Mouse (Mus musculus): Measurements from ENCODE around the gene Scgn.

The Scgn gene

DNA sequence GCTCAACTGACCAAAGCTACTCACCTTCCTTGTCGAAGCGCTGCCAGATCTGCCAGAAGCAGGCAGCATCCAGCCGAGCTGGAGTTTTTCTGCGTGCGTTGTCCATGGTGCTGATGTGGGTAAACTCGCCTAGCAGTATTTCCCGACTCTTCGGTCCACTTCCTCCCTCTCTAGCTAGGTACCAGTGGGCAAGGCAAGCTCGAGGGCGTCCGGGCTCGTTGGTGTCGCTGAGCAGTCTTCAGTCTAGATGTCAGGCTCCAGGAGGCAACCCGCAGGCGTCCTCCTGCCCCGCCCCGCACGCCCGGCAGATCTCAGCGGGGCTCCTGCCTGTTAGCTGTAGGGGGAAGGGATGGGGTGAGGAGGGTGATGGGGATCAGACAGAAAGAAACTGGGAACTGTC, at the start of gene Scgn:
TSS of gene Scgn (minus strand) at position 287 of the 400 bp plus-strand sequence.
- no peak for DNase-seq (ENCODE audit: low spot score in 2 of 2)

GRCm38 (mm10) chr13:24040221-24040620, 49.2 kb upstream of the Scgn start:
- DNase-seq (ENCODE audit: low spot score in 2 of 2), result no peak

DNA sequence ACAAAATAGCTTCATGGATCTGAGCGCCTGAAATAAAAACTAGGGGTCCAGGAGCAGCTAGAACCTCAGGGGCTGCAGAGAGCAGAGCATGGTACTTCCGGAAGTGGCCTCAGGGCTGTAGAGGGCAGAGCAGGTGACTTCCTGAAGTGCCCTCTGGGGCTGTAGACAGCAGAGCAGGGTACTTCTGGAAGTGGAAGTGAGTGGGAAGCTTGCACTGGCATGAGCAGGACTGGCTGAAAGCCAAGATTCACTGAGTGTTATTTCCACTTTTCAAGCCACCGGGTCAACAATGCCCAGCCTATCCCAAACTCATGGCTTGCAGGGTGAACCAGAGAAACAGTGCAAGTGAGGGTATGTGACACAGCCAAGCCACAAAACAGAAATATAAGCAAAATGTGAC, 46.5 kb upstream of the Scgn start:
- DNase-seq (ENCODE audit: low spot score in 2 of 2), result peak in 1 of 2 experiments; percentile 7

GRCm38 (mm10) chr13:24036150-24036549, 45.1 kb upstream of the Scgn start:
- DNase-seq (ENCODE audit: low spot score in 2 of 2), result no peak

DNA sequence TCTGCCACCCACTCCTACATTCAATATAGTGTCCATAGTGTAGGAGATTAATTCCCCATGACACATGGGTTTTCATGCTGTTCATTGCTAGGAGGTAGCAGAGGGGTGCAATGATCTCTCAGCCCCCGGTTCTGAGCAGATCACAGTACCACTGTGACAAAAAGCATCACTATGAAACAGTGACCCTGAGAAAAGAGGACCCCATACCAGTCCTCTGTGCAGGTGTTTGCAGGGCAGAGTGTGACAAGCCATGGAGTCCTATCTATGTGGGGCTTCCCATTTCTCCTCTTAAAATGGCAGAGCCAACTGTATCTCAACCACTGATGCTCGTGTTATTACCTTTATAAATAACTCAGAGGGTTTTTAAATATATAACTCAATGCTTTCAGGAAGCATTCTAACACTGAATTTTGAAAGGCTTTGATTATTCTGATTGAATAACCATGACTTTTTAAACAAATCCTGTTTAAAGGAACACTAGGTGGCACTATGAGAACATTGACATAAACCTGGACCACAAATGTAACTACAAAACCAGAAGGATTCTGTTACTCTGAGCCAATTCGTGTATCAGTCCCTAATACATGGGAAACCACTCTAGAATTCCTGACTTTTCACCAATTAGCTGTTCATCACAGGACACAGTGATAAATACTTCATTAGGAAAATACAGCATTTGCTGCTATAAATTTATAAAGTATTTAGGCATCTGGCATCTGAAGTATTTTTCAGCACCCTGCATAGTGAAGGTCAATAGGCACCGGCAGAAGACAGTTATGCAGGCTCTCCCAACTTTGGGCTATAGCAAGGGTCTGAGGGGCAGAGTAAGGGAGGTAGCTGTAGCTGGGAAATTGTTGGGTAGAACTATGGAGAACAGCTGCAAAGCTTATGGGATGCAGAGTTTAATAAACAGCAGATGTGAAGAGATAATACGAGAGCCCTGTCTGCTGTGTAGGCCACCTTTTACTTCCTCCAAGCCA, 36.5 kb upstream of the Scgn start:
- DNase-seq (ENCODE audit: low spot score in 2 of 2), result no peak

- DNase-seq (ENCODE audit: low spot score in 2 of 2), result no peak
Measured at GRCm38 (mm10) chr13:24018515-24018914, 27.5 kb upstream of the Scgn start.

- DNase-seq (ENCODE audit: low spot score in 2 of 2), result no peak
Measured at GRCm38 (mm10) chr13:24005528-24005927, 14.5 kb upstream of the Scgn start.

DNA sequence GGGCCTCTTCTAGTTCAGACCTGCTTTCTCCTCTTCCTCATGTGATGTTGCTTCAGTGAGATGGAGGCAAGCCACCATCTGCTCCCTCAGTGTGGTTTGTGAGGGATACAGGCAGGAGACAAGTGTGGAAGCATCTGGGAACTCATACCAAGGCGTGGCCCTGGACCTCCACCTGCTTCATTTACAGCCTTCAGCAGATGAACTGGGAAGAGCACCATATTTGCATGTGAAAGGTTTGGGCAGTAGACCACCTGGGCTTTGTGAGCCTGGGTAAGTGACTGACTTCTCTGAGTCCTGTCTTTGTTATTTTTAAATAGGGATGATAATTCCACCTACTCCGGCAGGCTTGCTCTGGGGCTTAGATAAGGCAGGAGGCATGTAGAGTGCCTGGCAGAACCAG, 10.8 kb upstream of the Scgn start:
- no peak for DNase-seq (ENCODE audit: low spot score in 2 of 2)

DNA sequence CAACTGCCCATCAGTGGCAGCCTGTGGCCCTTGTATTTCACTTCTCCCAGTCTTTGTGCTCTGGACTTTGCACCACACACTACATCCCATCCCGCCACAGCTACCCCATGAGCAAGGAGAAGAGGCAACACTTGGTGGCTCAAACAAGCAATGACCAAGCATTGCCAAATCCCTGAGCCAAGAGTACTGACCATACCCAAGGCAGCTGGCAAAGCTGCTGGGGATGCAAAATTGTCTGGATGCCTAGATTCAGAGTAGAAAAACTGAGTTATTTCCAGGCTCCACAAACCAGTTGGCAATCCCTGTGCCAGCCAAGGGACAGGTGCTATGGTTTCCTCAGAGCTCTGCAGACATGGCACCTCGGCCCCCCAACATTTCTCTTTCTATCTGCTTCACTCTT, 10.1 kb upstream of the Scgn start:
- DNase-seq (ENCODE audit: low spot score in 2 of 2), result peak in 1 of 2 experiments; percentile 7

- no peak for DNase-seq (ENCODE audit: low spot score in 2 of 2)
Measured at GRCm38 (mm10) chr13:23998826-23999225, 7.8 kb upstream of the Scgn start.

- DNase-seq (ENCODE audit: low spot score in 2 of 2), result no peak
Measured at GRCm38 (mm10) chr13:23994756-23995155, 3.7 kb upstream of the Scgn start.

DNA sequence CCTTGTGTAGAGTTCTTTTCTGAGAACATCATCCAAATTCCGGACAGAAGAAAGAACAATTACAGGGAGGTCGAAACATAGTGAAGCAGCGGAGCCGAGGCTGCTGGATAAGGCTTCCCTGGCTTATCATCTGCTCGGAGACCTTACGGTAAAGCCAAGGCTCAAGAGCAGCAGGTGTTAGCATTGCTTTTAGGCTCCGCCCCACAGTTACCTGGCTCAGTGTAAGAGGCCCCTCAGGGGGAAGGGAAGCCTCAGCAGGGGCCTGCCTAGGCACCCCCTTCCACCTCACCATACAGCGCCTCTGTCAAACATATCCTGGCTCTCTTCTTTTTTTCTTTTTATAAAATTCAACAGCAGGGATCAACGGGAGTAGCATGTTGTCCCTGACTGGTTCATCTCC, 3.0 kb upstream of the Scgn start:
- no peak for DNase-seq (ENCODE audit: low spot score in 2 of 2)

- DNase-seq (ENCODE audit: low spot score in 2 of 2), result no peak
Measured at GRCm38 (mm10) chr13:23990451-23990850, 563 bp downstream of the Scgn start.

DNA sequence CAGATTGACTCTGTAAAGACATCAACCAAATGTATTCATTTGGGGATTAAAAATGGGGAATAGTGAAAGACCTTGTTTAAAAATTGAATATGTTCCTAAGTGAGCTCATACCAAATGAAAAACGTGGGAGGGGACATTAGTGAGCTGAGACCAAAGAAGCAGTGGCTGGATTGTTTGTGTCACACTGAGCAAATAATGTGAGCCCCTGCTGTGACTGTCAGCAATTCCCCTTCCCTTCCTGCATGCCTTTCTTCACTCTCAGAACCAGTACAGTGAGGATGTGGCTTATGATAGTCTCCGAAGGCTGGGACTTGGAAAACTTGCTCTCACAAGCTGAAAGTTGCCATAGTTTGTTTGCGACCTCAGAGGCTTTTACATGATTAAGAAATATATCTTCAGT, 5.9 kb downstream of the Scgn start:
- DNase-seq (ENCODE audit: low spot score in 2 of 2), result no peak

DNA sequence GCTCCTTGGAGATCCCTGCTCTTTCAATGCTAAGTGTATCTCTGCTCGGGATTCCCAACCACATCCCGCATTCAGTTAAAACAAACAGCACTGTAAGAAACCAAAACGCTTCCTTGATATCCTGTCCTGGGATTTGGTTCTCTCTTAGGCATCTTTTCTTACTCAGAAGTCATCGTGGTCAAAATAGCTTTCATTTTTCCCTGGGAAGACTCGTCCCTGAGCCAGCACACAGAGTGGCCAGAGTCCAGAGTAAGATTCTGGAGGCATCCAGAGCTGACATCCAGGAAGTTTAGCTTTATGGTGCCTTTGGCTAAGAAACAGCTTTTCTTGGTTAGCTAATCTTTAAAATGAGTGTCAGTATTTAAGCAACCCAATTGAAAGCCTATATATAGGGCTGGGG, 18.7 kb downstream of the Scgn start:
- no peak for DNase-seq (ENCODE audit: low spot score in 2 of 2)

DNA sequence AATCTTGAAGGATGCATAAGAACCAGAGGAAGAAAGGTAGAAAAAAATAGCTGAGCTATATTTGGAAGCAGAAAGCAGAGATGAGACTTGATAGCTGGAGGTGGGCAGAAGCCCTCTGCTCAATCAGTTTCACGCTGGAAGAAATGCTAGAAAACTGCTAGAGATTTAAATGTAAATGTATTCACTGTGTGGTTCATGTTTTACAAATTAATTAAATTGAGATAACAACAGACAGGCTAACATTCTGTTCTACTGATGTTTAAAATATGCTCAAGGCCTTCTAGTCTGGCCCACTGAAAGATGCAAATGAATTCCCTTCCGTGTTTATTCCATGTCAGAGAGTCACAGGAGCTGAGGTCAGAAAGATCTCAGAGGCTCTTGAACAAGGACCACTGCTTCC, 19.1 kb downstream of the Scgn start:
- DNase-seq (ENCODE audit: low spot score in 2 of 2), result no peak

- no peak for DNase-seq (ENCODE audit: low spot score in 2 of 2)
Measured at GRCm38 (mm10) chr13:23964909-23965308, 26.1 kb downstream of the Scgn start.

DNA sequence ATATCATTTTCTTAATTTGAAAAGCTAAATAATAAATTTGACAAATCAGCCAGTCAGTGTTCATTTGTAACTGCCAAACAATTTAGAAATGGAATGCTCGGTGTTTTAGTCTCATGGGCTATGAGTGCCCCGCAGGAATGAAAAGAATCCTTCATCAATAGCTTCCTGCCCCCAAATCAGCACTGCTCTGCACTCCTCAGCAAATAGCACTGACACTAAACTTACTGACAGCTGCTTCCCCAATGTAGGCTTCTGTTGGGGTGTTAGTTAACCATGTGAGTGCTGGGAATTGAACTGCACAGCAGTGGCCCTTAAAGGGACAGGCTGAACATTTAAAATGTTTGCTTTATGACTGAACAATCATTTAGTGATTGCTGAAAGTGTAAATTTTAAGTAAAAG, 31.2 kb downstream of the Scgn start:
- no peak for DNase-seq (ENCODE audit: low spot score in 2 of 2)

GRCm38 (mm10) chr13:23950928-23951327, 40.1 kb downstream of the Scgn start:
- DNase-seq (ENCODE audit: low spot score in 2 of 2), result no peak

DNA sequence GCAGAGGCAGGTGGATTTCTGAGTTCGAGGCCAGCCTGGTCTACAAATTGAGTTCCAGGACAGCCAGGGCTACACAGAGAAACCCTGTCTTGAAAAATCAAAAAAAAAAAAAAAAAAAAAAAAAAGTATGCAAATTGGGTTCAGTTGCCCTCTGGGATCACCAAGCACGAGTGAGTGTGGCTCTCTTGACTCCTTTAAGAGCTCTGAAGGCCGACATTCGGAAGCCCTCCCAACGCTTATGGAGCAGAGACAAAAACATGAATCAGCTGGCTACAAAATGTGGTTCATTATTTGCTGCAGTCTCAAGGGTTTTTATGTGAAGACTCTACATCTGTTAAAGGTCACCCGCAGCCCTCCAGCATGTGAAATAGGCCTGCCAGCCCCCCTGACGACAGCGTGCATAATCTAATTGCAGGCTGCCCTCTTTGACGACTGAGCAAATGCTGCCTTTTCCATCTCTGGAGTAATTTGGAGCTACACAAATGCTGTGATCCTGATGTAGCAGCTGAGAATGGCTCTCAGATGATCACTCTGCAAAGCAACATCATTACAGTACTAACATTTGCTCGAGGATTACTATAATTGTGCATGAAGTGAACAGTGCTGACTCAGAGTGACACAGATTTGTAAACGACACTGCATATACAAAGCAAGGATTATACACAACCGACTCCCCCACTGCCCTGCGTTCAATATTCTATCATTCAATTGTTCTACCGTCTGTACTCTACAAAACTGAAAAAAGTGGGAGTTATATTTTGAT, 41.3 kb downstream of the Scgn start:
- peak in 1 of 2 experiments; percentile 62 for DNase-seq (ENCODE audit: low spot score in 2 of 2)

DNA sequence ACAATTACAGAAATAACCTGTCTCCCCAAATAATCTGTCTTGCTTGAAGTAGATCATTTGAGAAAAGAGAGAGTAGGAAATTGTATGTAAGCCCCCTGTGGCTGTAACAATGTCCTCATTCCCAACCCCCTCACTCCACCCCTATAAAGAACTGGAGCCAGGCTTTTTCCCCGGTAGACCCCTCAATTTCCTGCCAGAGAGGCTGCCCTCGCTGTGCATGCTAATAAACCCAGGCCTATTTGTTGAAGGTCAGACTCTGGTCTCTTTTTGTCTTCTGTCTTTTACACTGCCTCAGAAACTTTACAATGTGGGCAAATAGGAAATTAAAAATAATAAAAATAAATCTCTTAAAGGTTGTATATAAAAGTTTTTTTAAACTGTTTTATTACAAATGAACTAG, 44.8 kb downstream of the Scgn start:
- DNase-seq (ENCODE audit: low spot score in 2 of 2), result no peak

DNA sequence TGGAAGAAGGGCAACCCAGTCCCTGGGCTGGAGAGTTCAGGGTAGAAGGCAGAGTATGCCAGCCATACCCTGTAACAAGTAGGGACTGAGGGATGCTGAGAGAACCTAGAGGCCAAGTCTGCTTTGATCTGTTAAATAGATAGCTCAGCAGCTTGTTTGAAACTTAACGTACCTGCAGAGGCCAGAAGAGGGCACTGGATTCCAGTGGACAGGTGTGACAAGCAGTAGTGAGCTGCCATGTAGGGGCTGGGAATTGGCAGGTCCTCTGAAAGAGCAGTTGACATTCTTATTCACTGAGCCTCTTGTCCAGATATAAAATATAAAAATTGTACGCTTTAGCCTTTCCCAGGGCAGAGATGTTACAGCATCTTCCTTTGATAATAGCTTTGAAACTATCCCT, 48.2 kb downstream of the Scgn start:
- no peak for DNase-seq (ENCODE audit: low spot score in 2 of 2)

GRCm38 (mm10) chr13:23940291-23940690, 50.7 kb downstream of the Scgn start:
- DNase-seq (ENCODE audit: low spot score in 2 of 2), result no peak

Measured in left cerebral cortex, adult 9 months (tissue).